Mouse (Mus musculus) cerebellum, postnatal 14 days (tissue): ENCODE results near the gene Prr18.

ENCODE experiments used
- DNase-seq, 2 experiments: peaks; one replicate each; pipeline ENCODE4 v3.0.0; 2021; ENCODE audit warnings: mixed read lengths in 2 of 2

Prr18 gene

GRCm38 (mm10) chr17:8341360-8341963, 4.2 kb downstream of the Prr18 start:
- DNase-seq = peak; percentile 45 to 48

GRCm38 (mm10) chr17:8342706-8343105, 5.4 kb downstream of the Prr18 start:
- no peak for DNase-seq

DNA sequence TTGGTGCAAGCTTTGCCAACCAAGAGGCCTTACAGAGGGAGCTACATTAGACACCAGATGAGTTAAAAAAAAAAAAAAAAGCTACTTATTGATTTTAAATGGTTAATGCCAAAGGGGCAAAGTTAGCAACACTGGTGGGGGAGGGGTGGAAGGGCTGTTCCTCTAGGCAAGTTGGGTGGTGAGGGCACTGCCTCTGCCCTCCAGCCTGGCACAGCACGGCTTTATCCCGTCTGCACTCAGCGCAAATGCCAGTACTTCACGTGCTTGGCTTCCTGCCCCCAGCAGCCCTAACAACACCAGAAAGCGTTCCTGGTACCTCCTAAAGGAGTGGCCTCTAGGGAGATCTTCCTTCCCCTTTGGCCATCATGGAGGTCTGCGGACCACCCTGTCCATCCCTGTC, 6.2 kb downstream of the Prr18 start:
- peak; percentile 56 to 70 for DNase-seq

DNA sequence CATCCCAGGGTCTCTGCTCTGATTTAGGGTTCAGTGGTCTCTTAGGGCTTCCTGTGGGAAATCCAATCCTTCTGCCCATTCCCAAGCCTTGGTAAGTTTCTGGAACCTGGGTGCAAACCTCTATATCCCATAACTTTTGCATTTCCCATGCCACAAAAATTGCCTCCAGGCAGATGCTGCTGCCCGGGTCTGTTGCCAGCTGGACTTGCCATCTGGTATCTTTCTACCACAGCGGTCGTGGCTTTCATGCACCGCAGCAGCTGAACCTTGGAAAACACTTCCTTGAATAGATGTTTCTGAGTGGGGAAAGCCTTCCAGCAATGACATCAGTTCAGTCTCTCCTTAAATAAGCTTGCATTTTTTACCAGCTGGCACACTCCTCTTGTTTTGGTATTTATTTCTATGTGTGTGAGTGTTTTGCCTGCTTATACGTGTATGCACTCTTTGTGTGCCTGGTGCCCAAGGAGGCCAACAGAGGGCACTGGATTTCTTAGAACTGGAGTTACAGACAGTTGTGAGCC, 10.6 kb downstream of the Prr18 start:
- DNase-seq = no peak

- DNase-seq = no peak
Measured at GRCm38 (mm10) chr17:8348941-8349340, 11.7 kb downstream of the Prr18 start.

DNA sequence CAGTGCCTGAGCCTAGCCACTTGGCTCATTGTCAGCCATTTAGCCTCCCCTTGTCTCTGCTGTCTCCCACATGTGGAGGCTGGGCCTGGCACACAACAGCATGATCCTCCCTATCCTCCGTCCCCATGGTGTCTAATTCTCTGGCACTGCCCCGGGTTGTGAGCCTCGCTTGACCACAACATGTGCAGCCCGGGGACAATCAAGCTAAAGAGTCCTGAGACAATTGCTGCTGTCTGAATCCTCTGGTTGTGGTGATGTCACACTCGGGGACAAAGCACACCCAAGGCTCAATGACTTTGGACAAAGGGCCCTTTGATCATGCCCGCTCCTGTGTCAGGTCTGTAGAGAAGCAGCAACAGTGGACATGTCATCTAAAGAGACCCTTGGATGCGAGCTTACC, 13.8 kb downstream of the Prr18 start:
- DNase-seq = no peak

- no peak for DNase-seq
Measured at GRCm38 (mm10) chr17:8355692-8356091, 18.4 kb downstream of the Prr18 start, which contains the start of gene T2. TSS of gene T2 (plus strand) at chr17:8355992.

DNA sequence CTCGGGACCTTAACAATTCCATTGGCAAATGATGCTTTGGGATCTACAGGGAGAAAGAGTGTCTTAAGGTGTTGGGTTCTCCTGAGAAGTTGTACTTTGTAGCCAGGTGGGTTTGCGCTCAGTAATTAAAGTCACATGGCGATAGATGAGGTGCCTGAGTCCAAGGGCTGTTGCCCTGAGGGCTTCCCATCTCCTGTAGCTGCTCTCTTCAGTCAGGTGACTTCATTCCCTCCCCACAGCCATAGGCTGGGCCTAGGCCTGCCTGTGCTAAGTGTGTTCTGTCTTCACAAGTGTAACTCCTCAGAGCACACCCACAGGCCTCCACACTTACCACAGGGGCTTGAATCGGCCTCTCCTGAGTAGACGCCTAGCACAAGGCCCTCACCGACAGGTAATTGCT, 20.2 kb downstream of the Prr18 start:
- DNase-seq = no peak

- no peak for DNase-seq
Measured at GRCm38 (mm10) chr17:8360876-8361275, 23.6 kb downstream of the Prr18 start.

DNA sequence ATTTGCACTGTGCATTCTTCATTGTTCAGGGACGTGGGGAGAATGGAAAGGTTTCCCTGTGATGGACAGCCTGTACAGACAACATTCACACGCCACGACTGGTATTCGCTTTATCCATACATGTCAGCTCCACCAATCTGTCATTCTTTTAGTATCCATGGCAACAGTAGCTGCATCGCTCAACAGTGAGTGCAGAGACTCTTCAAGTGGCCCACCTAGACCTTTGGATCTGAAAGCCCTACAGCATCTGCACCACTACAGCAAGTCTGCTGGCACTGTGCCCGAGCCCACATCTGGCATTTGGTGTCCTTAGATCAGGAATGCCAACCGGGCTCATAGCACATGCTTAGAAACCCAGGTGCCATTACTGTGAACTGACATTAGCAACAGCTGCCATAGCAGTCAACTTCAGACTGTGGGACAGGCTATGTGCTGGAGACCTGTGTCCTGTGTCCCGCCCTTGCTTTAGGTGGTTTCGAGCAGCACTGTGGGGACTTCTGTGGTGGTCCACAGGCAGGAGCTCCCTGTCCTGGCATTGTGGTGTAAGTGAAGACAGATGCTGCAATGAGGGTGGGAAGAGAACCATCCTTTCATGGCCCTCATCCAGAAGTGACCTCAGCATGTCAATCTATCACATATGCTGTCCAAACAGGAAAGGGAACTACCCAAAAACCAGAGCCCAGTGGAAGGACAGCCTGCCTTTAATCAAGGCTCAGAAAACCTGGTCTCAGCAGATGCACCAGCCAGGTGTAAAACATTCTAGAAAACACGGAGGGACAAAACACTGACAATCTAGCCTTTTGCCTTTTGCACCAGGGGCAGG, 24.2 kb downstream of the Prr18 start:
- peak in 1 of 2 experiments; percentile 44 for DNase-seq

GRCm38 (mm10) chr17:8367514-8368480, 30.5 kb downstream of the Prr18 start:
- peak; percentile 65 to 76 for DNase-seq

DNA sequence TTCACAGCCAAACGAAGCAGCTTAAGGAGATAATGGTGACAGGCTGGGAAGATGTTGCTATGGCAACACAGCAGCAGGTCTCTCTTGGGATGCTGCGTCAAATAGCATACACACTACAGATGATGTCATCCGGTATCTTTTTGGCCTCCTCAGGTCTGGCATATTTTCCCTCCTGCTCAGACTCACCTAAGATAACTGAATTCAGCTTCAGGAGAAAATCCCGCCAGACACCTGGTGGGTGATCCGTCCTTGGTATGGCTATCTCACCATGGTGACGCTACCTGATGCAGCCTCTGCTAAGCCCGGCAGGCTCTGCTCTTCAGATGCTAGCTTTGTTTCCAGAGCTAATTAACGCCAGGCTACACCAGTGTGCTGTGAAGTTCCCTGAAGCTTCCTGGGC, 31.3 kb downstream of the Prr18 start:
- DNase-seq = peak; percentile 76

GRCm38 (mm10) chr17:8369171-8369570, 31.9 kb downstream of the Prr18 start:
- peak in 1 of 2 experiments; percentile 32 for DNase-seq

DNA sequence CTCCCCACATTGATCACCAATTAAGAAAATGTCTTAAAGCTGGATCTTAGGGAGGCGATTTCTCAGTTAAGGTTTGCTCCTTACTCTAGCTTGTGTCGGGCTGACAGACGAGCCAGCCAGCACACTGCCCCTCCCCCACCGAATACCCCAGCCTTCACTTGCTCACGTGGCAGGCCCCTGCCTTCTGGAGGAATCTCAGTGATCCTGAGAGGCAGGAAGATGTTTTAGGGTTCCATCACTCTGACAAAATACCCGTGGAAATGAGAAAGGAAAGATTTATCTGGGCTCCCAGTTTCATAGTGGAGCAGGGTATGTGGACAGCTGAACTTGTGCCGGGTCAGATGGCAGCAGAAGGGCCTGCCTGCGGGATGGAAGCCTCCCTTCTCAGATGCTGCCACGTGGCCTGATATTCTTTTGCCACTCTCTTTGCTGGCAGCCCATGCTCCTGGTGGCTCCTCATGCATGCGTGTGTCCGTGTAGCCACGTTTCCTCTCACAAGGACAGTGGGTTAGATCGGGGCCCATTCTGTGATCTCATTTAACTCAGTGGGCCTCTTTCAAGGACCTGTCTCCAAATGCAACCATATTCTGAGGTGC, 33.5 kb downstream of the Prr18 start:
- DNase-seq = peak; percentile 67 to 70

DNA sequence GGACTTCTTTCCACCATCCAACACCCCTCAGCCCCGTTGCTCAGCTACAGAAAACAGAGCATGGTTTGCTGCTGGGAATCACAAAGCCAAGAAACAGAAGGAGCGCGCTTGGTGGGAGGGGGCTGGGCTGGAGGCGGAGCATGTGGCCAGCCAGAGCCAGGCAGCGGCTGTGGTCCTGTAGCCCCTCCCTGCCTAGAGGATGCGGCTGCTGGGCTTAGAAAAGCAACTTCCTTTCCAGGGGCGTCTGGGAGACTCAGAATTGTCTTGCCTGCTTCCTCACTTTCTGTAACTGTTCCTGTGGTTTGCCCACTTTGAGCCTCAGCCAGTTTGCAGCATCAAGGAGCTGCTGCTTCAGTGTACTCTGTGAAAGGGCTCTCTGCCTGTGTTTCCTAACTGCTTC, 34.6 kb downstream of the Prr18 start:
- DNase-seq = peak; percentile 81 to 85

GRCm38 (mm10) chr17:8372286-8373046, 35.2 kb downstream of the Prr18 start:
- peak; percentile 90 to 92 for DNase-seq

DNA sequence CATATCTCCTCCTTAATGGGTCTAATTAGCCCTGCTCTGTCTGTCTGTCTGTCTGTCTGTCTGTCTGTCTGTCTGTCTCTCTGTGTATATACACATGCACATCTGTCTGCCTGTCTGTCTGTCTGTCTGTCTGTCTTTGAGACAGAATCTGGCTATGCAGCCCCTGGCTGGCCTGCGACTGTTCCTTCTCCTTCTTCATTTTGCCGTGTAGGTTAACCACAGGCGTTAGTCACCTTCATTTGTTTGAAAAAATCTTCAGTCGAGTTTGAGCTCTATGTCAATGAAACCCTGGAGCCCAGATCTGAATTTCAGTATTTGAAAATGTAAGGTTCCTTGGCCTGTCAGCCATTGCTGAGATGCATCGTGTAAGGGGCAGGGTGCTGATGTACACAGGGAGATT, 40.0 kb downstream of the Prr18 start:
- DNase-seq = no peak

DNA sequence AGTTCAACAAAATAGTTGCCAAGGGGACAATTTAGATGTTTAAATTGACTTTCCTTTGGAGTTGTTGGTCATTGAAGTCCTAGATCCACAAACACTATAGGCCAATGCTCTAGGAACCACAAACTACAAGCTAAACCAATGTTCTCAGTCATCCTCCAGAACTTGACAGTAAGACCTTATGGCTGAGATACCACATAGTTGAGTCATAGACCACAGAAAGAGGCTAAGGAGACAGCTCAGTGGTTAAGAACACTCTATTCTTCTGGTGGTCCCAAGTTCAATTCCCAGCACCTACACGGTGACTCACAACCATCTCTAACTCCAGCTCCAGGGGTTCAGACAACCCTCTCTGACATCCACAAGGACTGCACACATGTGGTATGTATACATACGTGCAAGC, 48.2 kb downstream of the Prr18 start:
- DNase-seq = no peak

GRCm38 (mm10) chr17:8388463-8388862, 51.2 kb downstream of the Prr18 start:
- DNase-seq = peak; percentile 74 to 84

GRCm38 (mm10) chr17:8388990-8389789, 51.9 kb downstream of the Prr18 start:
- peak in 1 of 2 experiments; percentile 20 for DNase-seq

DNA sequence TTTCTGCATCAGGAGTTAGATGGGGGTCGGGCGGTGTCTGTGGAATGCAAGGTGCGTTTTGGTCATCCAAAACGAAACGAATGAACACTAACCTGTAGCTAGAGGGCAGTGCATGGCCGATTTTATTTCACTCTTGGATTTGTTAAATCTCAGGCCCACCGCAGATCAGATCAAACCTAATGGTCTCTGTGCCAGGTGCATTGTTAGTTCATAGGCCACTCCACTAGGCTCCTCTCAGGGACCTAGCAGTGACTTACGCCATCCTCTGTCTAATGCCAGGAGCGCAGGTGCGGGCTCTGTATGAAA, 52.5 kb downstream of the Prr18 start:
- DNase-seq = no peak
